Mouse (Mus musculus) spleen, adult 12 weeks (tissue): ENCODE data around the gene Acin1.

ENCODE experiments used
- DNase-seq: peaks from one replicate; pipeline ENCODE4 v3.0.0; 2022; ENCODE audit warnings: low spot score

The Acin1 gene

GRCm38 (mm10) chr14:54686522-54687143, at the start of gene Acin1:
TSS of gene Acin1 (minus strand) at chr14:54686931.
- DNase-seq = peak; percentile 100

DNA sequence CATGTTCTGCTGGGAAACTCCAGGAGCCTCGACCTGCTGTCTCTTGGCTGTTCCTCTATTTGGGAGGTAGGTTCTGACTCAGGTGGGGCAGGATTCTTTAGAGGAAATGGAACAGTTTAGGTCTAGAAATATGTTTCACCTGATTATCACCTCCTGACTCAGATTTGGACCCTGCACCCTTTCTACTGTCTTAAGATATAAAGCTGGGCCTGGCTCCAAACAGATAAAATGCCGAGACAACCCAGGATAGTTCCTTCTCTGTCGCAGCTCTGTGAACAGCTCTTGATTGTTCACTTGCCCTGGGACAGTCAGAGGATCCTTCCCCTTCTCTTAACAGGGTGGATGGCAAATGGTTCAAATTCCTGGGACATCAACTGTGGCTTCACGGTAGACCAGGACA, 48.5 kb upstream of the Acin1 start:
- no peak for DNase-seq

GRCm38 (mm10) chr14:54734004-54734403, 47.3 kb upstream of the Acin1 start:
- no peak for DNase-seq

DNA sequence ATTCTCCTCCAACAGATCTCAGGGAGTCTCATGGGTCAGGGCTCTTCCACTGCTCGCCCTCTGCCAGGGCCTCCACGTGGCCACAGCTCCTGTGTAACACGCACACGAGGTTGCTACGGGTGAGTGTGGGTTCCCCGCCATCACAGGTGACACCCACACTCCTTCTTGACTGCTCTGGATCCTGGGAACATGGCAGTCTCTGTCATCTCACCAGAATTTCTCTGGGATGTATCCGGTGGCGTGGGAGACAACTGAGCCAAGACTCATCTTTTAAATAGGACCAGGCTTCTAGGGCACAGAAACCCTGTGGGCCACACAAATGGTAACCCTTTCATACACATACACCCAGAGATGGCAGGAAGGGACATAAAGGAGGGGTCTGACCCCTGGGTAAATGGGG, 45.5 kb upstream of the Acin1 start:
- DNase-seq = no peak

DNA sequence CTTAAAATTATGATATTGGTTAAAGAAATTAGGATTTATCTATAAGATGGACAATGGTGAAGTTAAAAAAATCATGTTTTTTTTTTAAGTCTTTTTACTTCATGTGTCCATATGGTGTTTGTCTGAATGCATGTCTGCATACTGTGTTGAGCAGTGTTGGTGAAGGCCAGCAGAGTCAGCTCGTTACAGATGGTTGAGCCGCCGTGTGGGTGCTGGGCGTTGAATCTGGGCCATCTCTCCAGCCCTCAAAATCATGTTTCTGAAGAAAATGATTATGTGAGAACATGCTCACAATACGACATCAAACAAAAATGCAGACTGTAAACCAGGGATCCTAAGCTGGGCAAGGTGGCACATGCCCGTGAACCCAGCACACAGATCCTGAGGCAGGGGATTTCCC, 43.6 kb upstream of the Acin1 start:
- DNase-seq = no peak

GRCm38 (mm10) chr14:54728823-54729653, 42.3 kb upstream of the Acin1 start:
- DNase-seq = no peak

DNA sequence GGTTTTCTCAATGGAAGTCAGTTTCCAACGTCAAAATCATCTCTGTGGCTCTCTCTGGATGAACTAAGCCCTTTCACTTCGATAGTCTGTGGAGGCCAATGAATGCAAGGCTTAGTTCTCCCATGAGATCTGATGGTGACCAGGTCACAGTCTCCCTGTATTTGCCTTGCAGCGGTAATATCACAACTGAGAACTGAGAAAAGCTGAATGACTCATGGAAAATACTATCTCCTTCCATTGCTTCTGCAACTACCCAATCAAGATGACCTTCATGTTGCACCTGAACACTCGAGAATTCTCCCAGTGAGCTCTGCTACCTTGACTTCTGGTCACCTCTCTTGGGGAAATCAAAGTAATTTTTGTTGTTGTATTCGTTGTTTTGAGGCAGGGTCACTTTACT, 40.8 kb upstream of the Acin1 start:
- DNase-seq = no peak

DNA sequence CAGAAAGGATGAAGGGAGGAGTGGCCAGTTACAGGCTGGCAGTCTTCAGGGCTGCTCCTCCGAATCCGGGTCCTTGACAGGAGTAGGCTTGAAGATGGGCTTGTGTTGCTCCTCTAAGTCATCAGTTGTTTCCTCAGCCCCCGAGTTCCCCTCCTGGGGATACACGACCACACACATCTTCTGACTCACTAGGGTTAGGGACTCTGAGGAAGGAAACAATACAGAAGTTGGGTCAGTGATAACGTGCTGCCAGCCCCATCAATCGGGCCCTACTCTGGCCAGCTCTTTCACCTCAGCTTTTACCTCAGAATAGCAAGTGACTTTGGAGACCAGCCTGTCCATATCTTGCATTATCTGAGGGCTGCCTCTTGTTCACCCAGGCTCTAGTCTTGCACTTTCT, 37.3 kb upstream of the Acin1 start:
- DNase-seq = no peak

DNA sequence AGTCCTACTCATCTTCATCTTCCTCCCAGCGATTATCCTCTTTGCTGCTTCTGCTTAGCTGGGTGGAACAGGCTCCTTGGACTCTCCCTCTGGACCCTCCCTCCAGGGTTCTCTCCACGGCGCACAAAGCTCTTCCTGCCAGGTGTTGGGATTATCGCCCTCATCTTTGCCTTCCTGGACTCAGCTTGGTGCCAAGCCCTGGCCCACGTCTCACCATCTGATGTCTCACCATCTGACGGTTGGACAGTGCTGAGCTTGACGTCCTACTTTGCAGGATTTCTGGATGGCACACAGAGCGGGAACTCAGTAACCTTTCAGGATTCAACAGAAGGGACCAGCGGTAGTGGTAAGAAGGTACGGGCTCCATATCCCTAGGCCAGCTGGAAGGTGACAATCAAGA, 35.0 kb upstream of the Acin1 start:
- DNase-seq = no peak

- DNase-seq = no peak
Observed at GRCm38 (mm10) chr14:54720654-54721350, 34.1 kb upstream of the Acin1 start.

DNA sequence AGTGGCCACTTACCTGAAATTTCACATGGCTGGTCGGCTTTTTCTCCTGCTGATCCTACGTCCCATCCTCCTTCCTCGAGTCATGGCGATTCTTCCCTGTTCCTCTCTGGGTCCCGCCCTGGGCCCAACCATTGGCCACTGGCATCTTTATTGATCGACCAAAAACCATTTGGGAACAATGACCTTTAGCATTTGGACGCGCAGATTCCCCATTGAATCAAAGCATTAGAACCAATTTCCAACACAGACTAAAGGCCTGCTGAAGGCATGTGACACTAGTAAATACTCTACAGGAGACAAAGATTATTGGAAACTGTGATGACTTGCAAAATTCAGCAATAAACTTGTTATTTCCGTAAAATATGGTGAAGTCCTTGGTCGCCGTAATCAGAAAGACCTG, 33.3 kb upstream of the Acin1 start:
- DNase-seq = no peak

DNA sequence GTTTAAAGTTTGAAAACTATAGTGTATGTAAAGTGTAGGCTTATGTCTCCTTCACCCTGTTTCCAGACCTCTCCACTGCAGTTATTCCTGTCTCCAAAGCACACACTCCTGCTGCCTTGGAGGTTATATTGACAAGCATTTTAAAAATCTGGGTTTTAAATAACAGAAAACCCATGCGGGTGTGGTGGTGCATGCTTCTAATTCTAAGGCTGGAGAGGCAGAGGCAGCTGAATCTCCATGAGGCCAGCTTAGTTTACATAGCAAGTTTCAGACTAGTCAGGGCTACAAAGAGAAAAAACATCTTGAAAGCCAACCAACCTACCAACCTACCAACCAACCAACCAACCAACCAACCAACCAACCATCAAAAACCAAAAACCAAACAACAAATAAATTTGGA, 28.7 kb upstream of the Acin1 start:
- DNase-seq = no peak

GRCm38 (mm10) chr14:54714617-54715081, 27.9 kb upstream of the Acin1 start:
- DNase-seq = no peak

DNA sequence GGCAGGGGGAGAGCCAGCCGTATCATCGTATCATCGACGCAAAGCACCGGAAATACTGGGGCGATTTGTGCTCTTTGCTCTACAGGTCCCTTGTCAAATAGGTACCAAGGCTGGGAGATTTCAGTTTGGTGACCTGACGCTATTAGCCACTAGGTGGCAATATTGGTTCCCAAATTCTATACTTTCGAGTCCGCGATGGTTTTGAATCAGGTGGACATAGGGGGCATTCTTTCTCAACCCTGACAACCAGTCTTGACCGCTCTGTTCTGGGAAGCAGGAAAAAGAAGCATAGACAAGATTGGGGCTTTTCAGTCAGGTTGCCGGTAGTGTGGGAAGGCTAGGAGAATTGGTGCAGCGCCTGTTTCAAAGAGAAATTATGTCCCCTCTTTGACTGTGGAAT, 27.4 kb upstream of the Acin1 start:
- peak; percentile 67 for DNase-seq

- DNase-seq = no peak
Observed at GRCm38 (mm10) chr14:54712861-54713260, 26.1 kb upstream of the Acin1 start.

DNA sequence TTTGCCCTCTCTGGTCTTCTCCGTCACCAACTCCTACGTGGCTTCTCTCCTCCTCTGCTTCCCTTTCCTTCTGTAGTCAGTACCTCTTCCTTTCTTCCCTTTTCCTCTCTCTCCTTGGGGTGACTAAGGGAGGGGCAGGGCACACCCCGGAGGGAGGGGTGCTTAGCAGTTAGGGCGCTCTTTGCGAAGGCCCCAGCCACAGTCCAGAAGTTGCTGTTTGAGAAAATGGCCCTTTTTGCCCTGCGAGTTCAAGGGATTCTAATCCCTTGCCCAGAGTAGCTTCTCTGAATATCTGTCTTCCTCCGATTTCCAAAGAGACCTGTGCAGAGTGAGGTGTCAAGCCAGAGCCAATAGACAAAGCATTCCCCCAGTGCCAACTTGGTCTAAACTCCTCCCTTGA, 25.3 kb upstream of the Acin1 start, which contains the start of gene Cebpe:
Gene Cebpe, minus strand, starts transcription at position 101 of the 400 bp plus-strand sequence.
- DNase-seq = no peak

- no peak for DNase-seq
Observed at GRCm38 (mm10) chr14:54709054-54709453, 22.3 kb upstream of the Acin1 start.

- no peak for DNase-seq
Observed at GRCm38 (mm10) chr14:54706589-54707320, 20.0 kb upstream of the Acin1 start.

DNA sequence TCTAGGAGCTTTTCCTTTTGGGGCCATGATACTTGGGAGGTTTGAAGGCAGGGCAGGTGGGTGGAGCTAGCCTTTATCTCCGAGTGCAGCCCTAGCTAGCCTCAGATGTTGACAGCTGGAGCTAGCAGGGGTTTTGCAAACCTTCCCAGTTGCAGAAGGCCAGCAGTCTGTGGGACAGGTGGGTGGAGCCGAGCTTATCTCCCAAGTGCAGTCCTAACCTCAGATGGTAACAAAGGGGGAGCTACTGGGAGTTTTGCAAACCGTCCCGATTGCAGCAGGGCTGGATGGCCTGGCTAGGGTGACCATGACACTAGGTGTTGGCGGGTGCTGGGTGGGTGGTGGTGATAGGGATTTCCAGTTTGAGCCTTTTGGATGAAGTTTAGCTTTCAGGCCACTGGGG, 19.1 kb upstream of the Acin1 start:
- peak; percentile 82 for DNase-seq

DNA sequence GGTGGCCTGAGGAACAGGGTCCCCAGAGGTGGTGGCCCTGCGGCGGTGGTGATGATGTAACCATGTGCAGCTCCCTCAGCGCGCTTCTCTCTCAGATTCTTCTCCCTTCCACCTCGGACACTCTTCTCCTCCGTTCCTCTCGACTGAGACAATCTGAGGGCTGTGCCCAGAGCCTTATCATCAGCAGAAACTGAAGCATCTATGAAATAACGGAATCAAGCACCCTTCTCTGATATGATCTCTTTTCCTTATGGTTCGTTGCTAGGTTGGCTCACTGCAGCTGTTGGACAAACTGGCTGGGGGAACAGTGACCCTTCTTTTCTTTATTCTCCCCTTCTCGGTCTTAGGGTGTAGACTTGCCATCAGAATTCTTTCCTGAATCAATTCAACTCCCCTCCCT, 16.5 kb upstream of the Acin1 start:
- no peak for DNase-seq

DNA sequence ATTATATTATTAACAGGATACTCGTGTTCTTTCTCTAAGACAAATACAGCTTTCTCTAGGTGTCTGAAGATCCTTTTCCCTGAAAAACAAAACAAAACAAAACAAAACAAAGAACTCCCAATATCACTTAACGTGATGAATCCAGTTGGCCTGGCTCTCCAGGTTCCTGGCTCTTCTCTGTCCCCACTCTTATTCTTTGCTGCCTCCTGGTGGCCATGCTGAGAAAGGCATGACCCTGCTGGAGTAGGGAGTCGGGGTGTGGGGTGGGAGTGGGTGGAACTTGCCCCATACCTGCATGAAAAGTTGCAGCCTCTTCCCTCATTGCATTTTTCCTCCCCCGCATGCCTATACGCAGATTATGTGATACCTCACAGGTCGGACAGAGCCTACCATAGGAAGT, 14.6 kb upstream of the Acin1 start:
- DNase-seq = peak; percentile 71

GRCm38 (mm10) chr14:54699586-54699985, 12.9 kb upstream of the Acin1 start:
- DNase-seq = no peak
